Mouse (Mus musculus): ENCODE measurements at regions not wholly inside any gene's neighbourhood (a gene's known extent, or its start where the extent isn't known, plus 50 kb on each side); places are given as distances from the start of the nearest gene placed in this dataset.

DNA sequence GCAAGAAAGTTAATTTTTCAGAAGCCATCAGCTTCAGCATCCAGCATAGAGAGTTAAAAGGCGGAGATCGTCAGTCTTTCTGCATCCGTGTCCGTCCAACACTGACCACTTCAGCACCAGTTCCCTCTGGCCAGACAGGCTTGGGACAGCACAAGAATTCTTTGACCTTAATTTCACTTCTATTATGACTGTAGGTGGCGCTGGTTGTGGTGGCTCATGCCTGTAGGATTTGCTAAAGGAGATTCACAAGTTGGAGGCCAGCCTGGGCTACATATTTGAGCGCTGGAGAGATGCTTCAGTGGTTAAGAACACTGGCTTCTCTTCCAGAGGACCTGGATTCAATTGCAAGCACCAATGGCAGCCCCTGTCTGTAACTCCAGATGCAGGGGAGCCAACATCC, 66.0 kb downstream of the Amer2 start:
- in situ Hi-C loops (cut with MboI; ENCODE audit: unreplicated experiment in 2 of 2): no loop called here

DNA sequence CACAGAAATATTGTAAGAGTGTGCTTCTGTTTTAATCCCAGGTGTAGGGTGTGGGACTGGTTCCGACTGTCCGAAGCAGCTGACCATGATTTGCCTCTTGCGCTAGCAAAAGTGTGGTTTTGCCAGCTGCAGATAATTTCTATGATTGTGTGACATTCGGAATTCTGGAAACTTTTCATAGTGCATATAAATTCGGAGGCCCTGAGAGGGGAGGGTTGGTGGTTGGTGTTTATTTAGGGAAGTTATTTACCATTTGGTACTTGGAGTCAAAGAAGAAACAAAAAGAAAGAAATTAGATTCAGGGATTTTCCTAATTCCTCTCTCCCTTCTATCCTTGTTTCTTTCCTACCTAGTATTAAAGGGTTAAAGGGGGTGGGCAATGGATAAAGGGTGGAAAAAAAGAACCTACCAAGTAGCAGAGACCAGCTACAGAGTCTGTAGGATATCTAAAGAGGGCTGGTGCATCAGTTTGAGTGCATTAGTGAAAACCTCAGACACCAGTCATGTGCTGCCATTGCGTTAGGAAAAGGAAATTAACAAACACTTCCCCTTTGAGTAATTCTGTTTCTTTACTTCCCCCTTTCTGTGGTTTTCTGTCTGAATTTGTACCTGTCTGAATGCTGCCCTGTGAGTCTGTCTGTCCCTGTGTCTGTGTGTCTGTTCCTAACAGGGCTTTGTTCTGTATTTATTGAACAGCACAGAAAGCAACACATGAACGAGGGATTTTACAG, 70.9 kb downstream of the Amer2 start:
- in situ Hi-C loops (cut with MboI; ENCODE audit: unreplicated experiment in 2 of 2): no loop called here

DNA sequence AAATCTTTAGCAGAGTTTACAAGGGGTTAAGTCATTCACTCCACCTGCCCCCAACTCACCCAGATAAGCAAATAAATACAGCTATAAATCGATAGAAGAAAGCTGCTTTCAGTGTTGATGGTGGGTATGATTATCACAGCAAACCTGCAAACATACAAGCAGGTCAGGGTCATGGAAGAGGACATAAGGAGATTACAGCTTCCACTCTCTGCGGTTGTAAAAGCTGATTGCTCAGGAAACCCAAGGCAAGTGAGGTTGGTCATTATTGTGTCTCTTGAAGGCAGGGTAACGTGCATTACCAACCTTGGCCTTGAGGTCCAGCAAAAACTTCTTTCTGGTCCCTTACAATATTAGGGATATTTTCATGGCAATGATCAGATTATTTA, 71.5 kb downstream of the Amer2 start:
- in situ Hi-C loops (cut with MboI; ENCODE audit: unreplicated experiment in 2 of 2): no loop called here

DNA sequence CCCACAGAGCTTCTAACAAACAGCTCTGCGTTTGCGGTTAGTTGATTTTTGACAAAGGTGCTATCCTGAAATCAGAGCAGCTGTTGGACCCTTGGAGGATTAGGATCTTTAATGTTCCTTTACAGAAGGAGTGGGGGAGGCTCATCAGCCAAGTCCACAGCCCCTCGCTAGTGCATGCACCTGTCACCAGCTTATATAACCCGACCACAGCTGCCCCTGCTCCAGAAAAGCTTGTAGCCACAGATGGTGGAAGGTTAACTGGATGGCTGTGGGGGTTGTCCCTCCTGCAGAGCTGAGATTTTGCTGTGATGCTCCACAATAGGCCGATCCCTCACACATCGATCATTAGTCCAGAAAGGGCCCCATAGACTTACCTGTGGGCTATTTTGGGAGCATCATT, 73.0 kb downstream of the Amer2 start:
- in situ Hi-C loops (cut with MboI; ENCODE audit: unreplicated experiment in 2 of 2): no loop called here

DNA sequence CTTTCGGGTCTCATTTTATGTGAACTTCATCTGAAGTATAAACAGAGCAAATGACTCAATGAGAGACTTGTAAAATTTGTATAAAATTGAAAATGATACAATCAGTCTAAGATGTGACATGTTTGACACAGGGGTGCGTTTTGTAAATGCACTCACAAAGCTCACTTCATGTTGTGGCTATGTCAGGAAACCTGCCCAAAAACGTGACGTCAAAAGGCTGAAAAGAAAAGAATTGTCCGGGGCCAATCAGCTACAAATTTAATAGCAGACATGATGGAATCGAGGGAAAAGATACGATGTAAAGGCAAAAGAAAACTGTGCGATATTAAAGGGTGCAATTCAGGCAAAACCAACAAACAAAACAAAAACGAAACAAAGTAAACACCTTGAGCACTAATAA, 78.2 kb downstream of the Amer2 start:
- in situ Hi-C loops (cut with MboI; ENCODE audit: unreplicated experiment in 2 of 2): no loop called here

DNA sequence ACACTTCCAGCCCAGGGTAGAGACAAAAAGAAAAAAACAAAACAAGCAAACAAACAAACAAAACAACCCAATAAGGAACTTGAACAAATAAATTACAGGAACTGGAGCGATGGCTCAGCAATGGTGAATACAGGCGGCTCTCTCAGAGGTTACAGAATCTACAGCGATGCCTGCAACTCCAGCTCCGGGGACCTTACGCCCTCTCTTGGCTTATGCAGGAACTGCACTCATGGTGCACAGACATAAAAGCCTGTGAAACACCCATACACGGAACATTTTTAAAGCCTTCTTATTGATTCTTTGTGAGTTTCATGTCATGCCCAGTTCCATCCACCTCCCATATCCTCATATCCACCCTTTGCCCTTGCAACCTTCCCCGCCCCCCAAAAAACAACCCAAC, 78.6 kb downstream of the Amer2 start:
- in situ Hi-C loops (cut with MboI; ENCODE audit: unreplicated experiment in 2 of 2): no loop called here

DNA sequence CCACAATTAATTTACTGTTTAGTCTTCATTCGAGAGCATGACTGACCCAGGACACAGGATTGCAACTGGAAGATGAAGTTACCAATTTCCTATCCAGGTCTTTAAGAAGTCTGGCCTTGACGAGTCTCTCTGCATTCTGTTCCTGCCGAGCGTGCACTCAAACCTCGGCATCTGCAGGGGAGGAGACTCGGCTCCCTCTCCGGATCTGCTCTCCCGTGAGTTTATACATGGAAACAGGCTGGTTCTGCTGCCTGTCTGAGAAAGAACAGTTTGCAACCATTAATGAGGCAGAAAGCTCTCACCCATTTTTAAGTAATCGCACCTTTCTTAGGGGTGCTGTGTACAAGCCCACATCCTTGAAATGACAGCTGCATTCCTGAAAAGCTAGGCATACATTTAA, 83.7 kb downstream of the Amer2 start:
- in situ Hi-C loops (cut with MboI; ENCODE audit: unreplicated experiment in 2 of 2): no loop called here

DNA sequence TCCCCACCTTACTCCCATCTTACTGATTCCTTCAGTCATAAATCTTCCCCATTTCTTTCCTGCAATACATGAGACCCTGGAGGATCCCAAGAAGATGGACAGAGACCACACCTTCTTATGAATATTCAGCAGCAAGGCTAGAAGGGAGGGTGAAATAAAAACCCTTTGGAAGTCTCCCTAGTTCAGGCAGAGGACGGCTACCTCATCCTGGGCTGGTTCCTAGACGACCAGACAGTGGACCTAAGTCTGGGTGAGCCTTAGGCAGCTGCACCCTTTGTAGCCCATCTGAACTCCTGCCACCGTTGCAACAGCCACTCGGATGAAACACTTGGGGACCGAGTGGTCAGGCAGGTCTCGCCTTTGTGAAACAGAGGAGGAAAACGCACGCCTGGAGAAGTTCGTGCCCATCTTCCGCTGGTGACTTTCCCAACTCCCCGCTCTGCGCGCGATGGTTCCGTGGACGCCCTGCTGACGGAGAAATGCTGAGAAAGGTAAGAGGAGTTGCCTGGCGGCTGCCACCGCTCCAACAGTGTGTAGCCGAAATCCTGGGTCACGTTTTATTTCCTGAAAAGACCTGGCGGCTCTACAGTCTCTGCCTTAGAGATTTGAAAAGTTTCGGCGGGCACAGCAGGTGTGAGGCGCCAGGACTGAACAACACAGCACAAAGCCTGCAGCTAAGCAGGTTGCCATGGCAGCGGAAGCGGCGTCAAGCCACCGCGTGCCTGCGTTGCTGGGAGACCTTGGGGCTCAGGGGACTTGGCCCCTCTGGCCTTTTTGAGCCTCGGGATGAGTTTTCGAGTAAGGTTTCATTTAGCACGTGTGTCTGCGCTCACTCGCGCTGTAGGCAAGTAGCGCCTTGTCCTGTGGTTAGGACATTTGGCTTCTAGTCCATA, 112.2 kb downstream of the Amer2 start:
- in situ Hi-C loops (cut with MboI; ENCODE audit: unreplicated experiment in 2 of 2): no loop called here

DNA sequence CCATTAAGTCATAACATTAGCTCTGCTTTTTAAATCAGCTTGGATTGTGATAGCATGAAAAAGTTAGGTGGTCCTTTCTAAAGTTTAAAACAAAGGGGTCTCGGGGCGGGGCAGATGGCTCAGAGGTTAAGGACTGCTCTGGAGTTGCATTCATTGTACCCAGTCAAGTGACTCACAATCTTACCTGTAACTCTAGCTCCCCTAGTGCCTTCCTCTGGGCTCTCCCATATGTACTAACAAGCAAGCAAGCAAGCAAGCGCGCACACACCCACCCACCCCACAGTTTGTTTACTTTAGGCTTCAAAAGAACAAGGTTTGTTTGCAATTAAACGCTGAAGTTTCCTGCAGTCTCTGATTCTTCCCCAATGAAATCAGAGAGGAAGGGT, 112.8 kb downstream of the Amer2 start:
- in situ Hi-C loops (cut with MboI; ENCODE audit: unreplicated experiment in 2 of 2): no loop called here

DNA sequence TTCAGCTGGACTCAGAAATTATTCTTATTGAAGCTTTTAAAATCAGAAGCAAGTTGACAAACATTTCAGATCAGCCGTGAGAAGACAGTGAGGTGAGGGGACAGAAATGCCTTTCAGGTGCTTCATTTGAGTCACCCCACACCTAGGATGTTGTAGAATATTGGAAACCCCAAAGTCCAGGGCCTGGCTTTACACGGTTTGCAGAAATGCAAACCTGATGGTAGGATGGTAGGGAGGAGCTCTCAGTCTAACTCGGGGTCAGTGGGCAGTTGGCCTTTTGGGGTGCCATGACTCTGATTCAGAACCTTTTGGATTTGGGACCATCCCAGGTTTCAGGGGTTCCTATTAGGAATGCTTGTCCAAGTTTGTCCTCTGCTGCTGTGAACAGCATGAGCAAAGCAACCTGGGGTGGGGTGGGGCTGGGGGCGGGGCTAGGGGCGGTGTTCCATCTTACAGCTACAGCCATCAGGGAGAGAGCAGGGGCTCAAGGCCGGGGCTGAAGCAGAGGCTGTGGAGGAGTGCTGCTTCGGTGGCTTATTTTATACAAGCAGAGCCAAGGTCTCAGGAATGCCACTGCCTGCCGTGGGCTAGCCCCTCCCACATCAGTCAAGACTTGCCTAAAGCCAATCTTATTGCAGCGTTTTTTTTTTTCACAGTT, 113.3 kb downstream of the Amer2 start:
- in situ Hi-C loops (cut with MboI; ENCODE audit: unreplicated experiment in 2 of 2): no loop called here

DNA sequence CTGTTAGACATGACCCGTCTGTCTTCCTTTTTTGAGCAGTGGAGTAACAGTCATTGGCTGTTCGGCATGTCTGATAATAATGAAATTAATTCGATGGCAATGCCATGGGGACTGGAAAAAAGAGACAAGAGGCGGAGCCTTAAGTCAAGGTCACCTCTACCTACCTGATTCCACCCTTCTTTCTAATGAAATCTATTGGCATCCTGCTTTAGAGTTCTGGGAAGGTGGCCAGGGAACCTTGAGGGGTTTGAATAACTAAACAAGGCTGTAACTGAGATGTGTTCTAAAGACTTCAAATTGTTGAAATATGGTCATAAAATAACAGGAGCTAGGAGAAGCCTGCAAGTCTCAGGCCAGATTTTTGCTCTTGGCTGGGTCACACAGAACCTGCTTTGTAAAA, 116.1 kb downstream of the Amer2 start:
- in situ Hi-C loops (cut with MboI; ENCODE audit: unreplicated experiment in 2 of 2): no loop called here

DNA sequence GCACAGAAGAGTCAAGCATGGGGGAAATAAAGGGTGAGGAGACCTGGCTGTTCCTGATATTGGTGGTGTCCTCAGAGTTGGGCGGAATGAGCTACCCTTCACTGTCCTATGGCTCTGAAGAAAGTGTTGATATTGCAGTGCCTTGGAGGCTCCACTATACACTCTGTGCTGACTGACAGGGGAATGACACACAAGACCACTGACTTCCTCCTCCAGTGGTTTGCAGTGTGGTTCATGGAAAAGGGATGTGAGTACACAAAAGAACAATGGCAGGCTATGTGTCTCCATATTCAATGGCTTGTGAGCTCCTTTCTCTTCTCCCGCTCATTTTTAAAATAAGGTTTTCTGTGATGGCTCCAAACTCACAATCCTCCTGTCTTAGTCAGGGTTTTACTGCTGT, 117.8 kb downstream of the Amer2 start:
- in situ Hi-C loops (cut with MboI; ENCODE audit: unreplicated experiment in 2 of 2): no loop called here

DNA sequence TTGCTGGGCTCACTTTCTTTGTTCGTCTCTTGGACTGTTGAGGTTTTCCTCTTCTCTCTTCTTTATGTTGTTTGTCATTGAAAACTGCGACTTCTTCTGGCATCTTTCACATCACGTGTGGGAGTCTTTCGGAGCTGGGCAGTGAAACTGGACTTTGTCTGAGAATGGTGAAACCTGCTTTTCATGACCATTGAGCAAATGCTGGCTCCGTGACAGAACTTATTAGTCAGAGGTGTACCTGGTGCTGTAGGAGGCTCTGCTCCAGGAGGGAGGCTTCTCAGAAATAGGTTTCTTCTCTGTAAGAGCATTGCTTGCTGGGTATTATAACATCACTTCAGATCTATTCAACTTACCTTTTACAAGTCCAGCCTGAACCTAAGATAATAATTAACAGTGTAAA, 122.4 kb downstream of the Amer2 start:
- in situ Hi-C loops (cut with MboI; ENCODE audit: unreplicated experiment in 2 of 2): no loop called here

DNA sequence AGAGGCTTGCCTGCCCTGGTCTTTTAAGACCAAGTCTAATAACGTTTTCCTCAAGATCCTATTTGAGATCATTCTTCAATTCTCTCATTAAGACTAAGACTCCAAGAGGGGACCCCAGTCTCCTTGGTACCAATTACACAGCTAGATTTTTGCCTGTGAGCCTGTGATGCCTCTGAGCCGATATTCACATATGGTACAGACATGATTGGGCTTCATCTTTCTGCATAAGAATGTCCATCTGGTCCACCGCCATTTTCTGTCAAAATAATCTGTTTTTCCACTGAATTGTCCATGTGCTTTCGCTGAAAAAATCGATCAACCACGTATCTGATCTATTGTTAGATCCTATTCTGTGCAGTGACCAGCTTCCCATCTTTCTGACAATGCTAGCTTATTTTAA, 129.5 kb downstream of the Amer2 start:
- in situ Hi-C loops (cut with MboI; ENCODE audit: unreplicated experiment in 2 of 2): loop anchor here in 1 of 2 experiments (25.0 kb wide), 1 partner anchor 610 kb away; no protein-coding TSS in a partner anchor

DNA sequence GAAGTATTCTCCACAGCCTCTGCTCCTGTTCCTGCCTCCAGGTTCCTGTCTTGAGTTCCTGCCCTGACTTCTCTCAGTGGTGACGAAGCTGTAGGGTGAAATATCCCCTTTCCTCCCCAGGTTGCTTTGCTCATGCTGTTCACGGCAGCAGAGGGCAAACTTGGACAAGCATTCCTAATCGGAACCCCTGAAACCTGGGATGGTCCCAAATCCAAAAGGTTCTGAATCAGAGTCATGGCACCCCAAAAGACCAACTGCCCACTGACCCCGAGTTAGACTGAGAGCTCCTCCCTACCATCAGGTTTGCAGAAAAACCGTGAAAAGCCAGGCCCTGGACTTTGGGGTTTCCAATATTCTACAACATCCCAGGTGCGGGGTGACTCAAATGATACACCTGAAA, 128.7 kb upstream of the Spata13 start:
- in situ Hi-C loops (cut with MboI; ENCODE audit: unreplicated experiment in 2 of 2): loop anchor here in 1 of 2 experiments (25.0 kb wide), 1 partner anchor 607 kb away; no protein-coding TSS in a partner anchor

DNA sequence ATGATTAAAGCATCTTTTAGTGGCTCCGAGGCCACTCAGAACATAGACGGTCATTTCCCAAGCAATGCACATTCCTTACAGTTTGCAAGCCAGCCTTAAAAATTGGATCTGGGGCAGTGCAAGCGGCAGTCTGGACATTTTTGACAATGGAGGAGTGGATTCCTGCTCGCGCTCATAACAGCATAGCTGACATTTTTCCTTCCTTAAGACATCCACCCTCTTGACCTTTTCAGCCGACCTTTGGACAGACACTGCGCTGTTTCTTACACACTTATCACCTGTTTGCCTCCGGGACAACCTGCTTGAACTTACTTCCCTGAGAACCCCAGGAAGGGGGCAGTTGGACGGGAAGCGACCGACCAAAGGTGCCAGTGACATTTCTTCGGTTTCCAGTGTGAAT, 127.5 kb upstream of the Spata13 start:
- in situ Hi-C loops (cut with MboI; ENCODE audit: unreplicated experiment in 2 of 2): loop anchor here in 1 of 2 experiments (25.0 kb wide), 1 partner anchor 606 kb away; no protein-coding TSS in a partner anchor

DNA sequence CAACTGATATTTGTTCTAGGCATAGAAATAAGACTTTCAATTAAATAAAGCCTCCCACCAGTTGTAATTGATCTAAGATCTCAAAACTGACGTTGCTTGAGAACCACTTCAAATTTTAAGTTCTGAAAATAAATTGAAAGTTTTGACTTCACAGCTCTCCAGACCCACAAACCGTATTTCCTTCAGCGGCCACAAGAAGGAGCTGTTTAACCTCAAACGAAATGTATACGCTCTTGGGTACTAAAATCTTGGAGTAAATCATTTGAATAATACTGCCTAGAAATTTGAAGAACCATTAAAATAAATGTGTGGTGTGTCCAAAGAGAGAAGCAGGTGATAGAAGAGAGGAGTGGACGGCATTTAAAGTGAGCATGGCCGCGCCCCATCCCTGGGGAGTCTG, 120.2 kb upstream of the Spata13 start:
- in situ Hi-C loops (cut with MboI; ENCODE audit: unreplicated experiment in 2 of 2): loop anchor here (5.0 to 25.0 kb wide), 4 partner anchors 599 to 909 kb away; no protein-coding TSS in a partner anchor

DNA sequence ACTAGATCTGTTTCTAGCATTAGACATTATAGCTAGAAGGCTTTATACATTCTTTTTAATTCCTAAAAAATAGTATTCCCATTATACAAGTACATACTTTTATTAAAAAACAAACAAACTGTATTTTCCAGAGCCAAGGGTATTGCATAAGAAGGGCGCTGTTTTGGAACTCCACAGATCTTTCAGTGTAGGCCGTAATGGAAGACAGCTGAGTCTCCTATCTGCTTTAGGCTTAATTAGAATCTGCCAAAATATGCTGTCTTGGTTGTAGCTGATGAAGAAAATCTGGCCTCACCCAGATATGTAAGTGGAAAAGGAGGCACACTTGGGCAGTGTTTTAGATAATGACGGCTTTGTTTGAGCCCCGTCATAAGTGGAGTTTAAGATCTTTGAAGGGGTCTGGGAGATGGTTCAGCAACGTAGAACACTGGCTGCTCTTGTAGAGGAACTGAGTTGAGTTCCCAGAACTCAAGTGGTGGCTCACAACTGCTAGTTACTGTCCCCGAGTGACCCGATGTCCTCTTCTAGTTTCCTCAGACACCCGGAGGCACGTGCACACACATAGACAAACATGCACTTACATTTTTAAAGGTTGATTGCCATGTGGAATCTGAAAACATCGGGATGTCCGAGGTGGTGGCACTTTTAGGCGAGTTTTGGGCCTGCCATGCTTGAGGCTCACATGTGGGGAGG, 118.6 kb upstream of the Spata13 start:
- in situ Hi-C loops (cut with MboI; ENCODE audit: unreplicated experiment in 2 of 2): loop anchor here (5.0 to 25.0 kb wide), 4 partner anchors 262 to 910 kb away; no protein-coding TSS in a partner anchor

DNA sequence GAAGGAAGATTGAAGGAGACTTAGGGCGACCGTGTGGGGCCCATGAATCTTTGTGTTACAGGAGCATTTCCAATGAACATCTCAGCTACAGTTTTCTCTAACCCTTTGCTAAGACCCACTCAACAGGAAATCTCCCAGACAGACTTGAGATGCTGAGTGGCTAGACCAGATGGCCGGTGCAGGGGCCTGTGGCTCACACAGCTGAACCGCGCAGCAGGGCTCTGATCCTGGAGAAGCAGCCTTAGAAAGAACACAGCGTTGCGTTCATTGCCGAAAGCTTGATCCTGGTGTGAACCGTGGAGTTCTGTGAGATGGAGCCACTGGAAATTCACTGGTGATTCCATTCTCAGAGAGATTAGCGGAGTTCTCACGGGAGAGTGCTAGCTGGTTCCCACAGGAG, 115.9 kb upstream of the Spata13 start:
- in situ Hi-C loops (cut with MboI; ENCODE audit: unreplicated experiment in 2 of 2): loop anchor here (5.0 to 25.0 kb wide), 4 partner anchors 259 to 913 kb away; no protein-coding TSS in a partner anchor

DNA sequence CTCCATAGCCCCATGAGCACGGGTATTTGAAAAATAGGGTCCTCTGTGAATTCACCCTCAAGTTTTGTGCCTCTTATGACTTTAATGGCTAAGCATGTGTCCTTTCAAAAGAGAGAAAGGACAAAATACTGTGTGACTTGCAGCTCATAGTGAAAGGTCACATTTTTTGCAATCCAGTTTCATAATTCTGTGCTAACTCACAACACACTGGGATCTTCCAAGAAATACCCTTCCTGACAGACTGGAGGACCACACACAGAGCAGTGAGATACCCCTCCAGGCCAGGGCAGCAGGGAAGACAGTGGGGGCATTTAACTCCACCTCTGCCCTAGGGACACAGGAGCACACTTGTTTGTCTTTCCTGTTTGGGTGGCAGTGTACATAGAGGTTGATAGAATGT, 110.8 kb upstream of the Spata13 start:
- in situ Hi-C loops (cut with MboI; ENCODE audit: unreplicated experiment in 2 of 2): loop anchor here (5.0 to 25.0 kb wide), 3 partner anchors 169 to 589 kb away; no protein-coding TSS in a partner anchor
